Mouse (Mus musculus): ENCODE results near the gene Sh2d3c. TPM values are rescaled to one million over a fixed set of nuclear protein-coding genes. Genes with fewer than 3 reads are reported as not detected.

Gene Sh2d3c
- polyA plus RNA-seq, 1 experiment from 2014 or later: 8.3 TPM

DNA sequence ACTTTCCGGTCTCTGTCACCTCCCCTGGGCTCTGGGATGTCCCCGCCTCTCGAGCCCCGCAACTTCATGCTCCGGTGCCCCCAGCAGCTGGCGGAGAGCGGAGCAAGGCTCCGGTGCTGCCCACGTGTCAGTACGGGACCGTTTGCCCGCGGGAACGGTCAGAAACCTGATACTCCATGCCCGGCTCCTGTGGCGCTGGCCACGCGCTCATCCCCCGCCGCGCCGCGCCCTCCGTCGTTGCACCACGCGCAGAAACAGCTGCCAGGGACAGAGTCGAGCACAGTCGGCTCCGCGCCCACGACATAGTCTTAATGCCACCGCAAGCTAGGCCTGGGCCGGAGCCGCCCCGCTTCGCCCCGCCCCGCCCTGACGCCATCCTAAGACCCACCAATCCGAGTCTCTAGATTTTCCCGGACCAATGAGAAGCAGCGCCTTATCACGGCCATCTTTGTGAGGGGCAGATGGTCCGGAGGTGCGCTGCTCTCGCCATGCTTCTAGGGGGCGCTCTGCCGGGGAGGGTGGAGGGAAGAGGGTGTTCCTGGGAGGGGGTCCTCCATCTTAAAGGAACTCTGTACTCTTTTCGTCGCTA is 26.9 kb upstream of the Sh2d3c start:
- Histone ChIP-seq H3K27me3 (ENCODE audit: insufficient read depth, low read length) (no peaks in the 10 kb centered on the region), H3K4me2 (ENCODE audit: low read depth, low read length) (peak overlapping the region; percentile 96), H3K4me1 (ENCODE audit: insufficient read depth) (peaks cover 28% of the 10 kb centered on the region), H3K36me3 (replicated peaks; ENCODE audit: insufficient read depth, low read length) (no peaks in the 10 kb centered on the region), H3K4me3 (ENCODE audit: low read depth, low read length) (peak overlapping the region; percentile 61), H3K9me3 (ENCODE audit: low read length) (no peaks in the 10 kb centered on the region), H3K27ac (ENCODE audit: low read depth) (peak overlapping the region; percentile 72), H3K9ac (replicated peaks) (peak overlapping the region; percentile 77)
- peak; percentile 92 for TF ChIP-seq CTCF (IDR thresholded peaks at IDR 0.05; ENCODE audit: low read depth)
- 0 out of 2 replicates have a peak, but pooled peaks have one; percentile 13 for TF ChIP-seq EP300 (IDR thresholded peaks at IDR 0.05; ENCODE audit: low read depth)
- ATAC-seq (peak; percentile 96), DNase-seq (peak; percentile 95)
- under 1% methylated on average over 51 of the region's 51 CpGs for WGBS (ENCODE audit: insufficient replicate concordance)

DNA sequence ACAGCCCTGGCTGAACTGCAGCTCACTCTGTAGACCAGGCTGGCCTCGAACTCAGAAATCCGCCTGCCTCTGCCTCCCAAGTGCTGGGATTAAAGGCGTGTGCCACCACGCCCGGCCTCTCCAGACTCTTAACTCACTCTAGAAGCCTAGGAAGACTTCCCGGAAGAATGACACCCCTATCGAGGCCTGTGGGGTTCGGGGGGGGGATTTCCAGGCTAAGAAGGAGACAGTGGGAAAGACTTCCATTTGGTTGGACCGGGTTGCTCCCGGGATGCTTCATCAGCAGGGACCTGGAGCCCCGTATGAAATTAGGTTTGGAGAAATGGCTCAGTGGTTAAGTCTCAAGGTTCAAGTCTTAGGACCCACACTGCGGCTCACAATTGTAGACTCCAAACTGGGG is 26.2 kb upstream of the Sh2d3c start:
- ATAC-seq: no peak
- Histone ChIP-seq H3K27me3 (ENCODE audit: insufficient read depth, low read length) (no peaks in the 10 kb centered on the region), H3K27ac (ENCODE audit: low read depth) (peak overlapping the region; percentile 49; the same call in 1 of the 2 replicates), H3K4me2 (ENCODE audit: low read depth, low read length) (peak overlapping the region; percentile 96), H3K36me3 (replicated peaks; ENCODE audit: insufficient read depth, low read length) (no peaks in the 10 kb centered on the region), H3K9me3 (ENCODE audit: low read length) (no peaks in the 10 kb centered on the region), H3K9ac (replicated peaks) (peak overlapping the region; percentile 49), H3K4me1 (ENCODE audit: insufficient read depth) (peaks cover 28% of the 10 kb centered on the region), H3K4me3 (ENCODE audit: low read depth, low read length) (peak overlapping the region; percentile 61; the same call in 1 of the 2 replicates)
- TF ChIP-seq CTCF (IDR thresholded peaks at IDR 0.05; ENCODE audit: low read depth) (no peak), EP300 (IDR thresholded peaks at IDR 0.05; ENCODE audit: low read depth) (no peak)
- DNase-seq: no peak
- WGBS (ENCODE audit: insufficient replicate concordance): 83% methylated on average over 12 of the region's 12 CpGs

DNA sequence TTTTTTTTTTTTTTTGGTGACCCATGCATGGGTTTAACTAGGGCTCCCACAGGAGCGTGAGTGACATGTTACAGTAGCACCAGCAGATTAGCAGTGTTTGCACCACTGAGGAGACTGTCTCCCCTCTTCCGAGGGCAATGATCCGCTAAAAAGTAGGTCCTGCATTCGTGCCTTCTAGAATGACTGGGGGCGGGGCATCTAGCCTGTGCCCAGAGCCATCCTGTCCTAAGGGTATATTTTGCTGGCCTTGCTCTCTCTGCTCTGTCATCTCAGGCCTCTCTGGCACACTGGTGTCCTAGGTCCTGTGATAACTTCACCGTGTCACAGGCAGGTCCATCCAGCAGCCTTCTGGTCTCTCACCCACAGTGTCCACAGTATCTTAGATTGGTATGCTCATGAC is 21.2 kb upstream of the Sh2d3c start:
- Histone ChIP-seq H3K9me3 (ENCODE audit: low read length) (no peaks in the 10 kb centered on the region), H3K4me3 (ENCODE audit: low read depth, low read length) (no peak overlapping the region), H3K27ac (ENCODE audit: low read depth) (peak overlapping the region; percentile 95), H3K9ac (replicated peaks) (no peak overlapping the region), H3K27me3 (ENCODE audit: insufficient read depth, low read length) (no peaks in the 10 kb centered on the region), H3K4me2 (ENCODE audit: low read depth, low read length) (peak overlapping the region; percentile 56; the same call in 1 of the 2 replicates), H3K4me1 (ENCODE audit: insufficient read depth) (peaks cover 1% of the 10 kb centered on the region; the same call in 1 of the 2 replicates), H3K36me3 (replicated peaks; ENCODE audit: insufficient read depth, low read length) (peaks cover 7% of the 10 kb centered on the region; the same call in 1 of the 2 replicates)
- no peak for TF ChIP-seq CTCF (IDR thresholded peaks at IDR 0.05; ENCODE audit: low read depth)
- no peak for TF ChIP-seq EP300 (IDR thresholded peaks at IDR 0.05; ENCODE audit: low read depth)
- ATAC-seq: no peak
- 75% methylated on average over 6 of the region's 6 CpGs for WGBS (ENCODE audit: insufficient replicate concordance)
- DNase-seq: no peak

DNA sequence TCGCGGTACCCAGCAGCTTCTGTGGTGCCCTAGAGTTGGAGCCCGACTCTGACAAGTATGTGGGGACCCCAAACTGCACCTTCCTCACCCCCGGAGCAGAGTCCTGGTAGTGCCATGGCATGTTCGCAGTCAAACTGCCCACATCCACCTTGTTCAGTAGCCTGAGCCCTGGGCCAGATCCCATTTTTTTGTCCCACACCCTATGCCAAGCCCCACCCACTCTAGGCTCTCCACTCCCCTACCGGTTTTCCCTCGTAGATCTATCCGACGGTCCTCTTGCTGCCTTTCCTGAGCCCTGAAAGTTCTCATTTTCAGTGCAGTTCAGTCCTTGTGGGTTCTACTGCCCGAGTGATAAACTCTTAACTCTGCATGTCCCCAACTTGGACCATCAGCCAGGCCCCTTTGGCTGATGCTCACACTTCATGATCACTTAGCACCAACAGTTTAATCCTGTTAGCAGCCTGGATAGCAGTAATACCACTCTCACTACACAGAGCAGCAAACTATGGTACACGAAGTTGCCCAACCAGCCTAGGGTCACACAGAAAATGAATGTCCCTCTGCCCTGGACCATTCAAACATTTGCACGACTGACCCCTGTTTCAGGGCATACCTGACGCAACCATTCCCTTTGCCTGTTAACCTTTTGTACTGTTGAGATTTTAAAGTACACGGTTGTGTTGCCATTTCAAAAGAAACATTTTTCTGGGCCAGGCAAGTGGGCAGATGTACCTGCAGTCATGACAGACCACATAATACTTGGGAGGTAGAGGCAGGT is 19.7 kb upstream of the Sh2d3c start:
- Histone ChIP-seq H3K27me3 (ENCODE audit: insufficient read depth, low read length) (no peaks in the 10 kb centered on the region), H3K9me3 (ENCODE audit: low read length) (no peaks in the 10 kb centered on the region), H3K27ac (ENCODE audit: low read depth) (peak overlapping the region; percentile 95), H3K4me3 (ENCODE audit: low read depth, low read length) (peak overlapping the region; percentile 19; the same call in 1 of the 2 replicates), H3K36me3 (replicated peaks; ENCODE audit: insufficient read depth, low read length) (peaks cover 22% of the 10 kb centered on the region), H3K4me2 (ENCODE audit: low read depth, low read length) (peak overlapping the region; percentile 62), H3K9ac (replicated peaks) (peak overlapping the region; percentile 54), H3K4me1 (ENCODE audit: insufficient read depth) (no peaks in the 10 kb centered on the region)
- peak; percentile 80 for ATAC-seq
- TF ChIP-seq CTCF (IDR thresholded peaks at IDR 0.05; ENCODE audit: low read depth) (no peak), EP300 (IDR thresholded peaks at IDR 0.05; ENCODE audit: low read depth) (peak; percentile 85)
- DNase-seq: peak; percentile 61
- WGBS (ENCODE audit: insufficient replicate concordance): 72% methylated on average over 14 of the region's 14 CpGs

DNA sequence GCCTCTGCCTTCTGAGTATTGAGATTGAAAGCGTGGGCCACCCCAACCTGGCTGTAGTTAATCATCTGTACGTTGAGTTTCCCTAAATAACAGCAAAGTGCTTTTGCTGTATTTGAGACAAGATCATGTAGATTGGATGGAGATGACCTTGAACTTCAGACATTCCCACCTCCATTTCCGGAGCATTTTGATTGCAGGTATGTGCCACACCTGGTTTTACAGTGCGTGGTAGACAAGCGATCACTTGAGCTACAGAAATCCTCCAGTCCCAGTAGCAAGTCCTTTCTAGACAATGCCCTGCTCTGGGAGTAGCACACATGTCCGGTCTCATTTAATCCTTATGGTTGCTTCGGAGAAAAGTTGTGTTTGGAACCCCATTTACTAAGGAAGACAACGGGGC is 17.8 kb upstream of the Sh2d3c start:
- no peaks in the 10 kb centered on the region for H3K4me1 ChIP-seq (ENCODE audit: insufficient read depth)
- peak overlapping the region; percentile 62 for H3K4me2 ChIP-seq (ENCODE audit: low read depth, low read length)
- DNase-seq (no peak), ATAC-seq (no peak)
- peak overlapping the region; percentile 63 for H3K9ac ChIP-seq (replicated peaks)
- peak overlapping the region; percentile 95 for H3K27ac ChIP-seq (ENCODE audit: low read depth)
- no peaks in the 10 kb centered on the region for H3K27me3 ChIP-seq (ENCODE audit: insufficient read depth, low read length)
- peak overlapping the region; percentile 15 for H3K4me3 ChIP-seq (ENCODE audit: low read depth, low read length)
- TF ChIP-seq EP300 (IDR thresholded peaks at IDR 0.05; ENCODE audit: low read depth) (no peak), CTCF (IDR thresholded peaks at IDR 0.05; ENCODE audit: low read depth) (no peak)
- H3K9me3 ChIP-seq (ENCODE audit: low read length): no peaks in the 10 kb centered on the region
- peaks cover 39% of the 10 kb centered on the region for H3K36me3 ChIP-seq (replicated peaks; ENCODE audit: insufficient read depth, low read length)
- 77% methylated on average over 8 of the region's 8 CpGs for WGBS (ENCODE audit: insufficient replicate concordance)

DNA sequence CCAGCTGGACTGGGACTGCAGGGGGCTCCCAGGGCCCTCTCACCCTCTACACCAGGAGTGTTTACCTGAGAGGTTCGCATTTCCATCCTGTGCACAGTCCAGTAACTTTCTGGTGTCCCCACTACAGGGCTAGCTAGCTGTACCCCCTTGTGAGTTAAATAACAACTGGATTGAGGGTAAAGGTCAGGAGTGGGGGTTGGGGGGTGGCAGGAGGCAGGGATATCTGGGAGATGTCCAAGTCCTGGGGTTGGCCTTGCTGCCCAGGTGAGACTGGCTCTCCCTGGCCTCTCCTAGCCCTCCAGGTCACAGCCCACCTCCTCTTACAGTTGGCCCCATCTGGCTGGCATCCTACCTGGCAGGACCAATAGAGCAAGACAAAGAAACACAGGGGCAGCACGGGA is 16.8 kb upstream of the Sh2d3c start, which contains the start of gene Fpgs:
Gene Fpgs (minus strand): TSS at position 125 of the 401 bp plus-strand sequence.
- peak within 1 kb of the TSS; percentile 62 for H3K4me2 ChIP-seq (ENCODE audit: low read depth, low read length)
- H3K27ac ChIP-seq (ENCODE audit: low read depth): peak within 1 kb of the TSS; percentile 95
- H3K9me3 ChIP-seq (ENCODE audit: low read length): no peaks in the 10 kb centered on the region
- peak within 1 kb of the TSS; percentile 15 for H3K4me3 ChIP-seq (ENCODE audit: low read depth, low read length)
- H3K36me3 ChIP-seq (replicated peaks; ENCODE audit: insufficient read depth, low read length): peaks cover 49% of the 10 kb centered on the region
- ATAC-seq (peak; percentile 72), DNase-seq (peak; percentile 76)
- peak within 1 kb of the TSS; percentile 63 for H3K9ac ChIP-seq (replicated peaks)
- 54% methylated on average over 2 of the region's 2 CpGs for WGBS (ENCODE audit: insufficient replicate concordance)
- no peak for TF ChIP-seq CTCF (IDR thresholded peaks at IDR 0.05; ENCODE audit: low read depth)
- 0 out of 2 replicates have a peak, but pooled peaks have one; percentile 43 for TF ChIP-seq EP300 (IDR thresholded peaks at IDR 0.05; ENCODE audit: low read depth)
- no peaks in the 10 kb centered on the region for H3K27me3 ChIP-seq (ENCODE audit: insufficient read depth, low read length)
- H3K4me1 ChIP-seq (ENCODE audit: insufficient read depth): no peaks in the 10 kb centered on the region
